Mouse (Mus musculus): ENCODE measurements around the gene Gm49396.

GRCm38 (mm10) chr7:30615049-30615760 lies 52.1 kb downstream of the Gm49396 start:
- TF ChIP-seq CTCF (IDR thresholded peaks at IDR 0.05; ENCODE audit: low read depth, low read length) (no peak), POLR2A (IDR thresholded peaks at IDR 0.05; ENCODE audit: borderline replicate concordance, low read depth, low read length) (no peak)
